Mouse (Mus musculus) cerebellum, adult 2 months (tissue): ENCODE data around the gene Wdr20. TPM values are rescaled to one million over a fixed set of nuclear protein-coding genes. Genes with fewer than 3 reads are reported as not detected.

Source experiments
- DNase-seq, 2 experiments: peaks; one replicate each; pipeline ENCODE4 v3.0.0; 2021
- H3K27ac ChIP-seq: fragments of 200-500 bp; 2 replicates; pipeline ENCODE4 v1.5.1; 2012; ENCODE audit warnings: low read length, control low read depth, inconsistent platforms; ENCODE audit not compliant: insufficient read depth
- H3K27me3 ChIP-seq: fragments of 200-500 bp; 2 replicates; pipeline ENCODE4 v1.6.1; 2012; ENCODE audit warnings: inconsistent platforms, mild to moderate bottlenecking, low read length, moderate library complexity; ENCODE audit not compliant: control insufficient read depth, insufficient read depth
- H3K4me1 ChIP-seq: fragments of 200-500 bp; 2 replicates; pipeline ENCODE4 v1.6.1; 2011; ENCODE audit warnings: low read length; ENCODE audit not compliant: control insufficient read depth, insufficient read depth
- H3K4me3 ChIP-seq: fragments of 200-500 bp; replicated peaks from 2 replicates; pipeline ENCODE3; 2011; ENCODE audit warnings: mild to moderate bottlenecking, low read depth, low read length, control low read depth; ENCODE audit not compliant: insufficient read depth
- CTCF ChIP-seq: fragments of 200-500 bp; IDR thresholded peaks from 2 replicates; pipeline ENCODE4 v1.5.1; 2011; ENCODE audit warnings: low read depth, mild to moderate bottlenecking, control low read depth, low read length, moderate library complexity, borderline replicate concordance; ENCODE audit not compliant: insufficient read depth
- POLR2A ChIP-seq: fragments of 200-500 bp; IDR thresholded peaks from 2 replicates; pipeline ENCODE4 v1.6.1; 2011; ENCODE audit warnings: low read length, control low read depth, borderline replicate concordance; ENCODE audit not compliant: insufficient read depth
- WGBS: fragments of 180-500 bp; shearing (Covaris S2); methylation state at CpG from one replicate; pipeline ENCODE4 v1.1.7; 2018; 5-methylcytosine and 5-hydroxymethylcytosine counted together
- polyA plus RNA-seq: library from polyadenylated mRNA; depleted of rRNA; stranded (reverse); fragments of >200 nt; gene quantifications from 2 replicates; pipeline ENCODE4 v1.2.3, GENCODE M21; 2012

Wdr20 gene
- polyA plus RNA-seq, 1 experiment, result 34.9 TPM

DNA sequence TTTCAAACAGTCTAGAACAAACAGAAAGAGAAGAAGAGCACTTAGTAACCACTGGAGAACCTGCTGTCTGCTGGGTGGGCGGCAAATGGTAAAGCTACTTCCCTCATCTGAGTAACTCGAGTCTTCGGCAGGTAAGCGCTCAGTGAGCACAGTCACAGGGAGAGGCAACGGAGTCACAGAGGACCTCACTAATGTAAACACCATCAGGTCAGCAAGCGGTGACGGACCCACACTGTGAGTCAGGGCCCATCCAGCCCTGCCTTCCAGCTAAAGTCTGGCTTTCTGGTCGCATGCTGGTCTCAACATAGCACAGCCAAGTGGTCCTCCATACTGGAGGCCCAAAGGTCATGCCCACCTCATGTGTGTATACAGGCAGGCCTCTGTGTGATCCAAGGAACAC is 81.6 kb downstream of the Wdr20 start:
- no peaks in the 10 kb centered on the region for H3K4me1 ChIP-seq
- 89% methylated on average over 8 of the region's 8 CpGs for WGBS
- H3K27ac ChIP-seq, result no peak overlapping the region
- no peak overlapping the region for H3K4me3 ChIP-seq
- TF ChIP-seq POLR2A, result no peak
- TF ChIP-seq CTCF, result no peak
- DNase-seq, result no peak
- no peaks in the 10 kb centered on the region for H3K27me3 ChIP-seq

DNA sequence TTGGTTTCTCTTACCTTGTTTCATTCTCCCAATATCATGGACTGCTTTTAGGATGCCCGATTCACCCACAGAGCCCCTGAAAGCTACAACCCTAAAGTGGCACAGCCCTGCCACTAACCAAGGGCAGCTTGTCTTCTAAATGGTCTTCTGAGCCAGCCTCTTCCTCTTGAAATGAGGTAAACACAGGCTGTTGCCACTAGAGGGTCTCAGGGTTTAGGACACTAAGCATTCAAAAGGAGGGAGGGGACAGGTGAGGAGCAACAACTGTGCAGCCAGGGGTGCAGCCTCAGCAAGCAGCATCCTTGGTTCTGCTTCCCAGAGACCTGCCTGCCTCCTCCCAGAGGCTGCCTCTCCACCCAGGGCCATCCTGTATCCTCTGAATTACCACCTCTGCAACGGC is 84.0 kb downstream of the Wdr20 start:
- DNase-seq, result no peak
- H3K27me3 ChIP-seq, result no peaks in the 10 kb centered on the region
- H3K27ac ChIP-seq, result no peak overlapping the region
- WGBS, result 89% methylated on average over 2 of the region's 2 CpGs
- H3K4me3 ChIP-seq, result no peak overlapping the region
- no peak for TF ChIP-seq CTCF
- no peak for TF ChIP-seq POLR2A
- no peaks in the 10 kb centered on the region for H3K4me1 ChIP-seq

DNA sequence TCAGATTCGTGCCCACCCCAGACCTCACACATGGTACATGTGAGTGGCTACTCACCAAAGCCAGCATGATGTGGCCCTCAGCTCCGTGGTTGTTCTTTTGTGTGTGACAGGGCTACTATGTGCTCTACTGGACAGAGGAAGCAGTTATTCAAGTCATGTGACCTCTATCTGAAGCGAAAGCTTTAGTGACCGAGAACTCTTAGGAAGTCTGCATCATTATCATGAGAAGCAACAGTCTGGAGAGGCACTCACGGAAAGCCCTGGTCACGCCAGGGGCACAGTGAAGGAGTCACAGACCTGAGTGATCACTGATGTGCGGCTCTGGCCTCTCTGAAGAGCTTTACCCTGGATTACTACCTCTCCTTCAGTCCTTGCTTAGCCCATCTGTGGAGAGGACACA is 84.6 kb downstream of the Wdr20 start:
- TF ChIP-seq CTCF (no peak), POLR2A (no peak)
- H3K27ac ChIP-seq, result no peak overlapping the region
- DNase-seq, result no peak
- WGBS, result 87% methylated on average over 7 of the region's 7 CpGs
- no peak overlapping the region for H3K4me3 ChIP-seq
- no peaks in the 10 kb centered on the region for H3K4me1 ChIP-seq
- H3K27me3 ChIP-seq, result no peaks in the 10 kb centered on the region

DNA sequence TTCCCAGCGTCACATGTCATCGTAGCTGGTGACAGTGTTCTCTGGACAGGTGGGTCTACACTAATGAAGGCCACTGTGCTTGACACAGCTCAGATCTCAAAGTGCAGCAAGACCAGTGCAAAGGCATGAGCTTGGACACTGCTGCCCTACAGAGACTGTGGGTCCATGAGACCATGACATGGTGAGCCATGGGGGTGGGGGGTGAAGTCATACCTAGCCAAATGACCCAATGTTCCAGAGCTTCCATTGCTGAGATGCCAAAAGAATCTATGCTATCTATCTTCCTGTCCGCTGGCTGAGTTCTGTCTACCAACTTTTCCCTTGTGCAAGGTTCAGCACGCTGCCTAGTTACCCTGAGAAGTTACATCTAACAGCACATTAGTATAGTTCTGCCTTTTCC is 91.2 kb downstream of the Wdr20 start:
- Histone ChIP-seq H3K27me3 (no peaks in the 10 kb centered on the region), H3K4me3 (no peak overlapping the region), H3K4me1 (no peaks in the 10 kb centered on the region), H3K27ac (no peak overlapping the region)
- no peak for DNase-seq
- 96% methylated on average over 4 of the region's 4 CpGs for WGBS
- TF ChIP-seq POLR2A (no peak), CTCF (no peak)

DNA sequence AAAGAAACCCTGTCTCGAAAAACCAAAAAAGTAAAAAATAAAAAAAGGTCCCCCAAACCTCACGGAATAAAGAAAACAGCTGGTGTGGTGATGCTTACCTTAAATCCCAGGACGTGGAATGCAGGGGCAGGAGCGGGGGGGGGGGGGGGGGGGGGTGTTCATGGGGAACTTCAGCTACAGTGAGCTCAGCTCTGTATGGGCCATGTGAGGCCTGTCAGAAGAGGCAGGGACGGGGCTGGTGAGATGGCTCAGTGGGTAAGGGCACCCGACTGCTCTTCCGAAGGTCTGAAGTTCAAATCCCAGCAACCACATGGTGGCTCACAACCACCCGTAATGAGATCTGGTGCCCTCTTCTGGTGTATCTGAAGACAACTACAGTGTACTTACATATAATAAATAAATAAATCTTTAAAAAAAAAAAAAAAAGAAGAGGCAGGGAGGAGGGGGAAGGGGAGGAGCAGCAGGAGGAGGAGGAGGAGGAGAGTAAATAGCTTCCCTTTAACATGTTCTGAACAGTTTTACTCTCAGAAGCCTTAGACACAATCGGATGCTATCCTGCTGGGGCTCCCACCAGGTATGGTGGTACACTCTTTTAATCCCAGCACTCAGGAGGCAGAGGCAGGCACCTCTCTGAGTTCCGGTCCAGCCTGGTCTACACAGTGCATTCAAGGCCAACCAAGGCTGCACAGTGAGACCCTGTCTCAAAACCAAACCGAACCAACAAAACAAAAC is 92.7 kb downstream of the Wdr20 start:
- Histone ChIP-seq H3K27ac (no peak overlapping the region), H3K27me3 (no peaks in the 10 kb centered on the region), H3K4me3 (no peak overlapping the region), H3K4me1 (no peaks in the 10 kb centered on the region)
- DNase-seq, result no peak
- no peak for TF ChIP-seq POLR2A
- TF ChIP-seq CTCF, result no peak
- 87% methylated on average over 11 of the region's 11 CpGs for WGBS

DNA sequence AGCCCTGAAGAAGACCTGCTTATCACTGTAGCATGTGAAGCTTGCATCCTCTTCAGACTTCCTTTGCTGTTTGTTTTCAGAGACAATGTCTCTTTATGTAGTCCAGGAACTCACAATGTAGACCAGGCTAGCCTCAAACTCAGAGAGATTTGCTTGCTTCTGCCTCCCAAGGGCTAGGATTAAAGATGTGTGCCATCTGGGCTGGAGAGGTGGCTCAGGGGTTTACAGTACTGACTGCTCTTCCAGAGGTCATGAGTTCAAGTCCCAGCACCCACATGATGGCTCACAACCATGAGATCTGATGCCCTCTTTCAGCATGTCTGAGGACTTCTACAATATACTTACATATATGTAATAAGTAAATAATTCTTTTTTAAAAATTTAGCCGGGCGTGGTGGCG is 97.4 kb downstream of the Wdr20 start:
- Histone ChIP-seq H3K4me3 (no peak overlapping the region), H3K27ac (no peak overlapping the region), H3K4me1 (no peaks in the 10 kb centered on the region), H3K27me3 (no peaks in the 10 kb centered on the region)
- no peak for DNase-seq
- TF ChIP-seq POLR2A, result no peak
- no peak for TF ChIP-seq CTCF
- WGBS, result 97% methylated on average over 3 of the region's 3 CpGs

DNA sequence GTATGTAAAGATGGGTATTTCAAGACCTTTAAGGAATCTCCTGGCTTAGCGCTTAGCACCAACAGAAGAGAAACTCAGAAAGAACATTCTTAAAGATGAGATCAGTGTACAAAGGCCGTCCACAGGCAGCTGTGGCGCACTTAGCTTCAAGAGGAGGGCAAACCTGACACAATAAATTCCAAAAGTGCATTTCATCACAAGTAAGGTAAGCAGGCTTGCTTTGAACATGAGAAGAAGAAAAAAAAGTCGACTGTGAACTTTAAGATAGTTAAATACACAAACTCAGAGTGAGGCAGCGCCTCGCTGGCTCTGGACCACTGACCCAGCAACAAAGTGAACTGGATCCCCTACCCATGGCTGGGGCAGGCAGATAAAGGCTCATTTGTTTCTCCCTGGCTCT is 99.0 kb downstream of the Wdr20 start:
- no peak for DNase-seq
- Histone ChIP-seq H3K4me3 (no peak overlapping the region), H3K27me3 (no peaks in the 10 kb centered on the region), H3K4me1 (no peaks in the 10 kb centered on the region), H3K27ac (no peak overlapping the region)
- 54% methylated on average over 6 of the region's 6 CpGs for WGBS
- TF ChIP-seq POLR2A, result no peak
- TF ChIP-seq CTCF, result no peak

DNA sequence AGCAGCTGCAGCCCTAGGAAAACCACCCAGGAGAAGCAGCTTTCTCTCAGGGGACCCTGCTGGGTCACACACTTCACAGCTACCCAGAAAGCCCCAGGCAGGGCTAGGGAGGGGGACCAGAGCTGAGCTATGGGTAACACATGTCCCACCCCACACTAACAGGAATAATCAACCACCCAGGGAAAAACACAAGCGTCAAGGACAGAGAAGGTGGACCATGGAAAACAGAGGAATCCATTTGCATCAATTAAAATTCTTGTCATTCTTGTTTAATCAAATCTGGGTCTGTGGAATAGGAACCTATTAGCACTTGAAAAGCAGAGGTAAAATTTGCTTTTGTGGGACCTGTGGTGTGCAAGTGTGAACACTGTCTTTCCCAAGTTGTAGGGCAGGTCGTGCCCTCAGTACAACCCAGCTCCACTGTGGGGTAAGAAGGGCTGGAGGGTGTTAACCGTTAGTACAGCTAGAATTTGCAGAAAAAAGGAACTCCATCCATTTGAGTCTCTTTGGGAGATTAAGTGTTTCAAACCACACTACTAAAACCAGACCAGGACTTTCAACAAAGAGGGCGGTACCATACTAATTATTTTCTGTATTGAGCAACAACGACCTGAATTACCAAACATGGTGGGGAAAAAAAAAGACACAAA is 99.6 kb downstream of the Wdr20 start:
- H3K27ac ChIP-seq, result no peak overlapping the region

More for the DNA sequence above, 99.6 kb downstream of the Wdr20 start:
- WGBS, result 38% methylated on average over 5 of the region's 5 CpGs
- Histone ChIP-seq H3K27me3 (no peaks in the 10 kb centered on the region), H3K4me3 (no peak overlapping the region), H3K4me1 (no peaks in the 10 kb centered on the region)
- DNase-seq, result no peak
- TF ChIP-seq POLR2A (no peak), CTCF (no peak)
